22 mouse cellular contexts compared by ENCODE assay signal in the genomic region with DNA sequence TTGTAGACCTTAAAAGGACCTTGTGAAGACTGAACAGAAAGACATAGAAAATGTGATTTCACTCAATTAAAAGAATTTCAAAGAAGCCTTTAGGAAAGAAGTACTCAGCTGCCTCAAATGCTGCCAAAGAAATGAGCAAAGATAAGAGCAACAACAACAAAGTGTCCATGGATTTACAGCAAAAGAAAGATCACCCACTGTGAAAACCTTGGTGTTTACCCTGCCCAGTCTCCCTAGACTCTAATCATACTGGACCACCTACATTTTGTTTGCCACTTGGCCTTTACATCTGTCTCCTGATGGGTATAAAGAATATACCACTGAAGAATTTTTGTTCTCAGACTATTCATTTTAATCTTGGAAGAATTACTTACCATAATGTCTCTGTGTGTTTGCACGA.
DNase-seq lines count a peak whose midpoint lies in the region; ATAC-seq and TF ChIP-seq lines count a peak whose summit lies in the region.
"Had no signal": no experiment of that assay in that cellular context is flagged by ENCODE, and none has a peak within 500 bp of the region (broad histone marks: within the 10 kb centered on the region; RNA-seq: fewer than 3 reads in every experiment).

No protein-coding gene starts in this region.

- no peak for DNase-seq in heart, adult 2 months
- no peak for DNase-seq in kidney, postnatal 14 days
- peak; percentile 53 for DNase-seq in lung, embryonic 14.5 days
- DNase-seq in lung, postnatal 25 days (ENCODE audit: low spot score) = no peak
- DNase-seq in forebrain, embryonic 11.5 days (ENCODE audit: low spot score) = no peak
- DNase-seq: adrenal gland, postnatal 14 days; cerebellum, adult 18-20 months; cerebellum, adult 9-11 months; cerebellum, postnatal 36 days; heart, adult 18-20 months; heart, postnatal 4 days had no signal

- no peak for TF ChIP-seq POLR2A in heart, adult 2 months (IDR thresholded peaks at IDR 0.05; ENCODE audit: insufficient read depth, low read depth, low read length)
- no peak for TF ChIP-seq POLR2A in bone marrow macrophage, adult 2 months (IDR thresholded peaks at IDR 0.05; ENCODE audit: borderline replicate concordance, low read depth, low read length)

- no peaks in the 10 kb centered on the region for H3K27me3 ChIP-seq in heart, adult 2 months (ENCODE audit: control insufficient read depth, insufficient read depth, low read length)
- no peaks in the 10 kb centered on the region for H3K27me3 ChIP-seq in heart, embryonic 11.5 days (ENCODE audit: control insufficient read depth, insufficient read depth, low read length)
- H3K27me3 ChIP-seq in kidney, embryonic 15.5 days = no peaks in the 10 kb centered on the region
- no peaks in the 10 kb centered on the region for H3K27me3 ChIP-seq in lung, embryonic 14.5 days (ENCODE audit: insufficient read depth, low read length)
- H3K27me3 ChIP-seq in forebrain, embryonic 11.5 days (ENCODE audit: control insufficient read depth, insufficient read depth, low read length) = no peaks in the 10 kb centered on the region
- H3K27me3 ChIP-seq: embryonic facial prominence, embryonic 13.5 days; forebrain, embryonic 13.5 days; heart, embryonic 12.5 days; hindbrain, embryonic 12.5 days; Patski had no signal

- TF ChIP-seq EP300 in heart, adult 2 months (IDR thresholded peaks at IDR 0.05; ENCODE audit: insufficient read depth, low read depth, low read length) = no peak

- no peak for ATAC-seq in heart, embryonic 11.5 days (replicated peaks; ENCODE audit: insufficient number of reproducible peaks, low FRiP score, low TSS enrichment)
- no peak for ATAC-seq in kidney, embryonic 15.5 days (replicated peaks; ENCODE audit: low FRiP score)
- ATAC-seq in lung, embryonic 14.5 days (ENCODE audit: insufficient read depth) = peak; percentile 62
- ATAC-seq in forebrain, embryonic 11.5 days (replicated peaks; ENCODE audit: low FRiP score) = no peak
- ATAC-seq: activated CD4-positive, CD25-positive, alpha-beta regulatory T cell, adult 4 months; forebrain, embryonic 13.5 days; hindbrain, embryonic 16.5 days; inflammation-experienced regulatory T-cells, adult 6 months; Patski had no signal

- peak overlapping the region; percentile 86 for H3K27ac ChIP-seq in heart, adult 2 months
- no peak overlapping the region for H3K27ac ChIP-seq in heart, embryonic 11.5 days (ENCODE audit: low read depth, low read length)
- 0 out of 2 replicates have a peak overlapping the region, but pooled peaks have one; percentile 14 for H3K27ac ChIP-seq in kidney, embryonic 15.5 days
- peak overlapping the region; percentile 54; the same call in 1 of the 2 replicates for H3K27ac ChIP-seq in lung, embryonic 14.5 days (ENCODE audit: low read depth)
- peak overlapping the region; percentile 99 for H3K27ac ChIP-seq in bone marrow macrophage, adult 2 months (ENCODE audit: insufficient read depth, low read depth, low read length)
- no peak overlapping the region for H3K27ac ChIP-seq in forebrain, embryonic 11.5 days (ENCODE audit: low read depth, low read length)
- H3K27ac ChIP-seq: embryonic facial prominence, embryonic 13.5 days; forebrain, embryonic 13.5 days; hindbrain, embryonic 12.5 days had no signal

- H3K9me3 ChIP-seq in heart, embryonic 11.5 days (replicated peaks; ENCODE audit: control insufficient read depth, low read length) = no peaks in the 10 kb centered on the region
- no peaks in the 10 kb centered on the region for H3K9me3 ChIP-seq in kidney, embryonic 15.5 days (replicated peaks)
- H3K9me3 ChIP-seq in lung, embryonic 14.5 days (ENCODE audit: low read depth, low read length) = no peaks in the 10 kb centered on the region
- no peaks in the 10 kb centered on the region for H3K9me3 ChIP-seq in forebrain, embryonic 11.5 days (ENCODE audit: control insufficient read depth, low read length)
- H3K9me3 ChIP-seq: embryonic facial prominence, embryonic 13.5 days; forebrain, embryonic 13.5 days; heart, embryonic 12.5 days; hindbrain, embryonic 12.5 days had no signal

- H3K36me3 ChIP-seq in heart, adult 2 months (ENCODE audit: control insufficient read depth, insufficient read depth, low read length) = peaks cover 24% of the 10 kb centered on the region
- no peaks in the 10 kb centered on the region for H3K36me3 ChIP-seq in heart, embryonic 11.5 days (ENCODE audit: control insufficient read depth, insufficient read depth, low read length)
- no peaks in the 10 kb centered on the region for H3K36me3 ChIP-seq in kidney, embryonic 15.5 days
- no peaks in the 10 kb centered on the region for H3K36me3 ChIP-seq in lung, embryonic 14.5 days (ENCODE audit: insufficient read depth)
- H3K36me3 ChIP-seq in forebrain, embryonic 11.5 days (ENCODE audit: control insufficient read depth, insufficient read depth, low read length) = no peaks in the 10 kb centered on the region
- H3K36me3 ChIP-seq: embryonic facial prominence, embryonic 13.5 days; heart, embryonic 12.5 days; hindbrain, embryonic 12.5 days had no signal

- WGBS in heart, adult 2 months = 80% methylated on average over 1 of the region's 1 CpGs
- 88% methylated on average over 1 of the region's 1 CpGs for WGBS in heart, embryonic 11.5 days (ENCODE audit: insufficient replicate concordance)
- 88% methylated on average over 1 of the region's 1 CpGs for WGBS in kidney, embryonic 15.5 days
- 43% methylated on average over 1 of the region's 1 CpGs for WGBS in lung, embryonic 14.5 days
- 80% methylated on average over 1 of the region's 1 CpGs for WGBS in forebrain, embryonic 11.5 days

- peaks cover 14% of the 10 kb centered on the region for H3K4me1 ChIP-seq in heart, adult 2 months (ENCODE audit: control insufficient read depth, insufficient read depth, low read length)
- H3K4me1 ChIP-seq in heart, embryonic 11.5 days (ENCODE audit: control insufficient read depth, insufficient read depth, low read length) = peaks cover 12% of the 10 kb centered on the region
- H3K4me1 ChIP-seq in kidney, embryonic 15.5 days = no peaks in the 10 kb centered on the region
- 0 out of 2 replicates have a peak, but pooled peaks cover 4% of the 10 kb centered on the region for H3K4me1 ChIP-seq in lung, embryonic 14.5 days (ENCODE audit: insufficient read depth)
- peaks cover 21% of the 10 kb centered on the region for H3K4me1 ChIP-seq in bone marrow macrophage, adult 2 months (ENCODE audit: control insufficient read depth, insufficient read depth, low read length)
- no peaks in the 10 kb centered on the region for H3K4me1 ChIP-seq in forebrain, embryonic 11.5 days (replicated peaks; ENCODE audit: control insufficient read depth, insufficient read depth, low read length)
- H3K4me1 ChIP-seq: embryonic facial prominence, embryonic 13.5 days; forebrain, embryonic 13.5 days; hindbrain, embryonic 12.5 days had no signal

- no peak overlapping the region for H3K4me2 ChIP-seq in heart, embryonic 11.5 days
- no peak overlapping the region for H3K4me2 ChIP-seq in kidney, embryonic 15.5 days
- H3K4me2 ChIP-seq in lung, embryonic 14.5 days = no peak overlapping the region
- H3K4me2 ChIP-seq in forebrain, embryonic 11.5 days (ENCODE audit: low read depth, low read length, severe bottlenecking) = no peak overlapping the region
- H3K4me2 ChIP-seq: embryonic facial prominence, embryonic 13.5 days; forebrain, embryonic 13.5 days; heart, embryonic 12.5 days; hindbrain, embryonic 12.5 days had no signal

- no peak for TF ChIP-seq CTCF in heart, adult 2 months (IDR thresholded peaks at IDR 0.05)
- no peak for TF ChIP-seq CTCF in lung, embryonic 14.5 days (IDR thresholded peaks at IDR 0.05; ENCODE audit: low read depth)
- TF ChIP-seq CTCF in bone marrow macrophage, adult 2 months (IDR thresholded peaks at IDR 0.05; ENCODE audit: low read depth, low read length) = no peak

- H3K9ac ChIP-seq in heart, adult 2 months (ENCODE audit: low read depth, low read length) = no peak overlapping the region
- no peak overlapping the region for H3K9ac ChIP-seq in heart, embryonic 11.5 days (ENCODE audit: low read depth, low read length)
- no peak overlapping the region for H3K9ac ChIP-seq in kidney, embryonic 15.5 days
- no peak overlapping the region for H3K9ac ChIP-seq in lung, embryonic 14.5 days
- H3K9ac ChIP-seq in forebrain, embryonic 11.5 days (ENCODE audit: low read length) = no peak overlapping the region
- H3K9ac ChIP-seq: embryonic facial prominence, embryonic 13.5 days; forebrain, embryonic 13.5 days; heart, embryonic 12.5 days; hindbrain, embryonic 12.5 days had no signal

- H3K79me2 ChIP-seq in heart, adult 2 months (replicated peaks; ENCODE audit: control insufficient read depth, insufficient read depth, low read length) = peaks cover 3% of the 10 kb centered on the region; the same call in 1 of the 2 replicates

- H3K4me3 ChIP-seq in heart, adult 2 months = no peak overlapping the region
- no peak overlapping the region for H3K4me3 ChIP-seq in heart, embryonic 11.5 days (ENCODE audit: low read depth, low read length)
- H3K4me3 ChIP-seq in kidney, embryonic 15.5 days (replicated peaks) = no peak overlapping the region
- H3K4me3 ChIP-seq in lung, embryonic 14.5 days (ENCODE audit: low read depth, low read length) = no peak overlapping the region
- no peak overlapping the region for H3K4me3 ChIP-seq in bone marrow macrophage, adult 2 months (ENCODE audit: insufficient read depth, low read length)
- no peak overlapping the region for H3K4me3 ChIP-seq in forebrain, embryonic 11.5 days (ENCODE audit: low read depth, low read length)
- H3K4me3 ChIP-seq: embryonic facial prominence, embryonic 13.5 days; forebrain, embryonic 13.5 days; heart, embryonic 12.5 days; hindbrain, embryonic 12.5 days had no signal

- intact Hi-C loops in heart, adult 2 months (cut with DNase I) = loop anchor here (5.0 kb wide), 2 partner anchors 76 to 84 kb away; no protein-coding TSS in a partner anchor

Comparison
In these comparisons a context has a peak if more than half of its experiments do, and no peak if none do; other contexts are left out.
1. H3K27ac ChIP-seq: peak in heart, adult 2 months (single experiment), kidney, embryonic 15.5 days (single experiment), lung, embryonic 14.5 days (single experiment) and bone marrow macrophage, adult 2 months (single experiment); none in heart, embryonic 11.5 days (single experiment) and forebrain, embryonic 11.5 days (single experiment).